Mouse (Mus musculus): Measurements from ENCODE around the gene Gtf3c2. TPM values are rescaled to one million over a fixed set of nuclear protein-coding genes. Genes with fewer than 3 reads are reported as not detected.

Gtf3c2 gene
- total RNA-seq, 2 experiments from 2014 or later: 53.3 to 57.8 TPM

Other genes starting within 250 kb of the Gtf3c2 start
- gene Cgref1, start 234.6 kb downstream of the Gtf3c2 start, total RNA-seq (2021): 10 to 100 TPM; 24.8 to 27.7 TPM
- gene Preb, start 219.8 kb downstream of the Gtf3c2 start, total RNA-seq (2021): 100 to 1,000 TPM; 125 to 133 TPM
- under 1 TPM; 0.16 to 0.25 TPM for gene Tcf23, start 211.5 kb downstream of the Gtf3c2 start, total RNA-seq (2021)
- 10 to 100 TPM; 70.8 to 71.4 TPM for gene Atraid, start 131.8 kb downstream of the Gtf3c2 start, total RNA-seq (2021)
- gene Slc5a6, start 131.2 kb downstream of the Gtf3c2 start, total RNA-seq (2021): 10 to 100 TPM; 12.4 to 16.7 TPM
- 10 to 100 TPM; 17.4 to 25.5 TPM for gene Cad, start 125.4 kb downstream of the Gtf3c2 start, total RNA-seq (2021)
- not detected for gene Dnajc5g, start 73.9 kb downstream of the Gtf3c2 start, total RNA-seq (2021)
- 100 to 1,000 TPM; 163 to 170 TPM for gene Slc30a3, start 71.9 kb downstream of the Gtf3c2 start, total RNA-seq (2021)
- 1 to 10 TPM; 2.5 to 4.0 TPM for gene Trim54, start 63.4 kb downstream of the Gtf3c2 start, total RNA-seq (2021)
- gene Ucn, start 41.3 kb downstream of the Gtf3c2 start, total RNA-seq (2021): 1 to 10 TPM; 1.5 to 2.2 TPM
- 10 to 100 TPM; 47.5 to 48.6 TPM for gene Mpv17, start 25.9 kb downstream of the Gtf3c2 start, total RNA-seq (2021)
- gene Gm29609, start 233 bp downstream of the Gtf3c2 start, total RNA-seq (2021): 1 to 10 TPM; 3.5 to 3.8 TPM
- 10 to 100 TPM; 72.2 to 75.5 TPM for gene Snx17, start 13.1 kb upstream of the Gtf3c2 start, total RNA-seq (2021)
- gene Eif2b4, start 13.3 kb upstream of the Gtf3c2 start, total RNA-seq (2021): 10 to 100 TPM; 39.0 to 44.2 TPM
- gene Zfp513, start 22.2 kb upstream of the Gtf3c2 start, total RNA-seq (2021): 10 to 100 TPM; 27.1 to 27.3 TPM
- 10 to 100 TPM; 71.3 to 72.1 TPM for gene Ppm1g, start 40.5 kb upstream of the Gtf3c2 start, total RNA-seq (2021)
- 10 to 100 TPM; 81.8 to 83.1 TPM for gene Nrbp1, start 60.7 kb upstream of the Gtf3c2 start, total RNA-seq (2021)
- not detected for gene Gm9970, start 61.1 kb upstream of the Gtf3c2 start, total RNA-seq (2021)
- 1 to 10 TPM; 1.3 to 2.4 TPM for gene Krtcap3, start 71.5 kb upstream of the Gtf3c2 start, total RNA-seq (2021)
- 10 to 100 TPM; 78.8 to 91.5 TPM for gene Ift172, start 111.0 kb upstream of the Gtf3c2 start, total RNA-seq (2021)
- 100 to 1,000 TPM; 134 to 158 TPM for gene Fndc4, start 115.9 kb upstream of the Gtf3c2 start, total RNA-seq (2021)
- gene Gckr, start 117.3 kb upstream of the Gtf3c2 start, total RNA-seq (2021): not detected

All from left cerebral cortex, postnatal 25 days (tissue).